Mouse (Mus musculus) embryonic facial prominence, embryonic 11.5 days (tissue): ENCODE measurements around the gene Hapln2. TPM values are rescaled to one million over a fixed set of nuclear protein-coding genes. Genes with fewer than 3 reads are reported as not detected.

Source experiments
- ATAC-seq: fragments of 200-750 bp; cut with Nextera tagmentation; replicated peaks from 2 replicates; pipeline ENCODE4 v1.8.0; 2017; ENCODE audit warnings: low read depth; ENCODE audit not compliant: insufficient number of reproducible peaks, low FRiP score, low TSS enrichment
- DNase-seq: peaks from one replicate; pipeline ENCODE4 v3.0.0-alpha.2; 2015; ENCODE audit warnings: low spot score
- H3K27ac ChIP-seq: fragments of 300-500 bp; sonication (generic); replicated peaks from 2 replicates; pipeline ENCODE4 v1.5.1; 2014; ENCODE audit warnings: mild to moderate bottlenecking, low read depth, low read length, control low read depth
- H3K27me3 ChIP-seq: fragments of 300-500 bp; sonication (generic); 2 replicates; pipeline ENCODE4 v1.6.1; 2014; ENCODE audit warnings: mild to moderate bottlenecking, low read length, moderate library complexity, mixed read lengths; ENCODE audit not compliant: control insufficient read depth, insufficient read depth
- H3K36me3 ChIP-seq: fragments of 300-500 bp; sonication (generic); replicated peaks from 2 replicates; pipeline ENCODE4 v1.6.1; 2014; ENCODE audit warnings: low read depth, mild to moderate bottlenecking, low read length, moderate library complexity, mixed read lengths; ENCODE audit not compliant: control insufficient read depth, insufficient read depth
- H3K4me1 ChIP-seq: fragments of 300-500 bp; sonication (generic); 2 replicates; pipeline ENCODE4 v1.6.1; 2014; ENCODE audit warnings: low read length, mixed read lengths; ENCODE audit not compliant: control insufficient read depth, insufficient read depth
- H3K4me2 ChIP-seq: fragments of 300-500 bp; sonication (generic); 2 replicates; pipeline ENCODE4 v1.6.1; 2014; ENCODE audit warnings: low read depth, mild to moderate bottlenecking, control low read depth, low read length, moderate library complexity
- H3K4me3 ChIP-seq: fragments of 300-500 bp; sonication (generic); 2 replicates; pipeline ENCODE4 v1.5.1; 2014; ENCODE audit warnings: low read depth, low read length, control low read depth
- H3K9ac ChIP-seq: fragments of 300-500 bp; sonication (generic); replicated peaks from 2 replicates; pipeline ENCODE4 v1.6.1; 2014; ENCODE audit warnings: mild to moderate bottlenecking, control low read depth, low read length
- H3K9me3 ChIP-seq: fragments of 300-500 bp; sonication (generic); replicated peaks from 2 replicates; pipeline ENCODE4 v1.6.1; 2016; ENCODE audit warnings: mild to moderate bottlenecking, low read length, inconsistent platforms, mixed read lengths; ENCODE audit not compliant: control insufficient read depth
- WGBS: fragments of 180-500 bp; shearing (Covaris S2); extraction: QIAGEN DNeasy Blood & Tissue Kit; methylation state at CpG from one replicate; pipeline ENCODE4 v1.1.7; 2014; 5-methylcytosine and 5-hydroxymethylcytosine counted together
- polyA plus RNA-seq: library from polyadenylated mRNA; unstranded; fragments of >200 nt; fragmentation: Nextera tagmentation; extraction: Ambion mirVana; gene quantifications from 2 replicates; pipeline ENCODE4 v1.2.1, GENCODE M21; 2014

Gene Hapln2
- 0.32 TPM in 1 of 2 replicates, not detected in the other for polyA plus RNA-seq

DNA sequence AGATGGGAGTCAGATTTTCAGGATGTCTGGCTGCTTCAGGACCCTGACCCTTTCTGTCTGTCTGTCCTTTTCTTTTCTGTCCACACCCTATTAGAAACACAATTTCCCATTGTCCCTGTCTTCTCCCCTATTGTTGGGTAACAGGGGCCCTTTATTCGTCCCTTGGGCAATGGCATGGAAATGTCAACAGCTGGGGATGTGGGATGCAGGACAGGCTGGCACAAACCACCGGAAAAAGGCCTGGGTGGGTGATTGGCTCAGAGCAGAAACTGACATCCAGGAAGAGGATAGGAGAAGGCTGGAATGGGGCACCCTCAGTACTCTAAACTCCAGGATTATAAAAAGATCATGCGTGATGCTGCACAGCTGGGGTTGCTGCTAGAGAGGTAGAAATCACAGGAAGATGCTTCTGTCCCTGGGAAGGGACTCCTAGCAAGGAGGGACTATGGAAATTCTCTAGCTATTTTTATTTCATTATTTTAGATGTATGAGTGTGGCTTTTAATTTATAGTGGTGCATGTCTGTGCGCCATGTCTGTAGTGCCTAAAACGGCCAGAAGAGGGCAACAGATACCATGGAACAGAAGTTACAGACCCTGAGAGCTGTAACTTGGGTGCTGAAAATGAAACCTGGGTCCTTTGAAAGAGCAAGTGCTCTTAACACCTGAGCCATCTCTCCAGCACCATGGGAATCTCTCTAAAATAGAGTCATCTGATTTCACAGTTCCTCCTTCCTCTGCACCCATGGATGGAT lies at the start of gene Hapln2:
Gene Hapln2 (minus strand): TSS at position 150 of the 753 bp plus-strand sequence.
- H3K27ac ChIP-seq, result no peak within 1 kb of the TSS
- H3K36me3 ChIP-seq, result no peaks in the 10 kb centered on the region
- no peak within 1 kb of the TSS for H3K4me3 ChIP-seq
- H3K27me3 ChIP-seq, result peaks cover 23% of the 10 kb centered on the region
- DNase-seq, result no peak
- WGBS, result 47% methylated on average over 5 of the region's 5 CpGs
- H3K9me3 ChIP-seq, result no peaks in the 10 kb centered on the region; the same call in 1 of the 2 replicates
- no peak within 1 kb of the TSS for H3K9ac ChIP-seq
- H3K4me1 ChIP-seq, result peaks cover 5% of the 10 kb centered on the region; the same call in 1 of the 2 replicates
- ATAC-seq, result no peak
- no peak within 1 kb of the TSS for H3K4me2 ChIP-seq

DNA sequence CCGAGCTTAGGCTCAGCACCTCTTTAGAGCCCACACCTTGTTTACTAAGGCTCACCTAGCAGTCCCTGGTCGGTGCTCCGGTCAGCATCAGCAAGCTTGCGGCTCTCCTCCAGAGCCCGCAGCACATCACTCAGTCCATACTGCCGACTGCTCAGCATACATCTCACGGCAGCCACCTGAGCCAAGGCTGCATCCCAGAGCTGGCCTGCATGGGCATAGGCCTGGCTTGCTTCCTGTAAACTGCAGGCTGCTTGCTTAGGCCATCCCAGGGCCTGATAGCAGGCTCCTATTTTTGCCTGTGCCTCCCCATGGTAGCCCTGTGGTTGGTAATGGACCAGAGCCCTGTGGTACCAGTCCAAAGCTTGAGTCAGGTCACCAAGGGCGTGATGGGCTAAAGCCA lies 47.4 kb upstream of the Hapln2 start:
- no peak for DNase-seq
- no peaks in the 10 kb centered on the region for H3K36me3 ChIP-seq
- no peak overlapping the region for H3K9ac ChIP-seq
- WGBS, result 82% methylated on average over 8 of the region's 8 CpGs
- no peak for ATAC-seq
- no peaks in the 10 kb centered on the region for H3K4me1 ChIP-seq
- no peak overlapping the region for H3K27ac ChIP-seq
- H3K4me3 ChIP-seq, result no peak overlapping the region
- no peaks in the 10 kb centered on the region for H3K9me3 ChIP-seq
- H3K27me3 ChIP-seq, result no peaks in the 10 kb centered on the region
- H3K4me2 ChIP-seq, result no peak overlapping the region

DNA sequence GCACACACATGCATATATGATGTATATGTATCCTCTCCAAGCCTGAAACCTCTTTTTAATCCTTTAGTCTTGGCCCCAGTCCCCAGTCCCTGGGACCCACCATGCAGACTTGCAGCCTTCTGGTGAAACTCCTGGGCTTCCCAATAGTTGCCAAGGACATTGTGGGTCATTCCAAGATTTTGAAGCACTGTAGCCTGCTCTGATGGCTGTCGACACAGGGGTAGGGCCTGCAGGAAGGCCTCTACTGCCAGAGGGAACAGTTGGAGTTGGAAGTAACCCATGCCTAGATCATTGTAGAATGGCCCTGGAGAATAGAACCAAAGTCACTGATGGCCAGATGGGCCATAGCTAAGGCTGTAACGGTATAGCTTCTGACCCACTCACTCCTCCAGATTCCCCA lies 47.0 kb upstream of the Hapln2 start:
- Histone ChIP-seq H3K4me1 (no peaks in the 10 kb centered on the region), H3K9ac (no peak overlapping the region), H3K36me3 (no peaks in the 10 kb centered on the region), H3K4me2 (no peak overlapping the region), H3K27ac (no peak overlapping the region), H3K27me3 (no peaks in the 10 kb centered on the region), H3K9me3 (no peaks in the 10 kb centered on the region), H3K4me3 (no peak overlapping the region)
- no peak for ATAC-seq
- 78% methylated on average over 2 of the region's 2 CpGs for WGBS
- no peak for DNase-seq

DNA sequence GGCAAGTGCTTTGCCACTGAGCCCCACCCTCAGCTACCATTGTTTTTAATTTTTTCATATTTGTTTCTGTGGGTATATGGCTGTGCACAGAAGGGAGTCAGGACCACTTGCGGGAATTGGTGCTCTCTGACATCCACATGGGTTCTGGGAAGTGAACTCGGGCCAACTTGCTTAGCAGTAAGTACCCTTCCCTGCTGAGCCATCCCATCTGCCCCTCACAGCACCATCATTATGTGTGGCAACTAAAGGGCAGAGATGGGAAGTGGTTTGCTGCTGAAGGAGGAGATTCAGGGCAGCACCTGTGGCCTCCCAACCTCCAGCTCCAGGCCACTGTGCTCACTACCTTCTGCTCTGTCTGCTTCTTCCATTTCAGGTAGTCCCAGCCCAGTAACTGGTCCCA lies 46.2 kb upstream of the Hapln2 start:
- Histone ChIP-seq H3K9me3 (no peaks in the 10 kb centered on the region), H3K27me3 (no peaks in the 10 kb centered on the region), H3K4me2 (no peak overlapping the region), H3K27ac (no peak overlapping the region), H3K9ac (no peak overlapping the region), H3K4me3 (no peak overlapping the region), H3K36me3 (no peaks in the 10 kb centered on the region), H3K4me1 (no peaks in the 10 kb centered on the region)
- WGBS, result 65% methylated on average over 2 of the region's 2 CpGs
- ATAC-seq (no peak), DNase-seq (no peak)

DNA sequence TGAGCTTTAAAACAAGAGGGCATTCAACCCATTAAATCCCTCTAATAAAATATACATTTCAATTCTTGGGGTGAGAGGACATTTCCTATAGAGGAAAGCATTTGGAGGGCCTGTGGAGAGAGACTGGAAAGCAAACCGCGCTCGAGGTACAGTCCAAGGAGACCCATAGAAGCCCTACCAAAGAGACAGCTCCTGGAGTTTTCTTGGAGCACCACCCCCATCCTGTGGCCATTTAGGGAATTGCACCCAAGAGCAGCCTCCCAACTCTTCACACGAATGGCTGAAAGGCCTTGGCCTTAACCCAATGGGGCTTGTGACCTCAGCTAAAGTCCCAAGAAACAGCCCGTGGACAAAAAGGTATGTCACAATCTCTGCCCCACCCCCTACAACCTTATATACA lies 44.4 kb upstream of the Hapln2 start:
- Histone ChIP-seq H3K9ac (no peak overlapping the region), H3K4me2 (no peak overlapping the region), H3K9me3 (no peaks in the 10 kb centered on the region), H3K27ac (no peak overlapping the region), H3K36me3 (no peaks in the 10 kb centered on the region), H3K4me3 (no peak overlapping the region), H3K4me1 (no peaks in the 10 kb centered on the region), H3K27me3 (no peaks in the 10 kb centered on the region)
- ATAC-seq, result peak; percentile 61; the same call in 1 of the 2 replicates
- peak; percentile 85 for DNase-seq
- 3% methylated on average over 5 of the region's 5 CpGs for WGBS

DNA sequence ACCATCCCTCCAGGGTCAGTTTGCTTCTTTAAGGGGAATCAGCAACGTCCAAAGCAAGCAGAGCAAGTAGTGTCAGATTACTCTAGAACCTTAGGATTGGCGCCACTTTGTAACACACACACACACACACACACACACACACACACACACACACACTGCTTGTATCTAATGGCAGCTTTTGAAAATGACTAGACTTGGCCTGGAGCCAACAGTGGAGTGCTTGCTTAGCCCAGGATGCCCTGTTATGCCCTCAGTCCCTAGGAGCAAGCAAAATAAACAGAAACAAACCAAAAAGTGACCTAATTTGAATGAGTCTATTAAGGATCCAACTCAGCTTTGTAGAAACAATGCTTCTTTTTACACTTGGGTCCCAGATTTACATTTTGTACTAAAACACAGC lies 41.0 kb upstream of the Hapln2 start:
- H3K27ac ChIP-seq, result no peak overlapping the region
- no peaks in the 10 kb centered on the region for H3K36me3 ChIP-seq
- no peak overlapping the region for H3K4me3 ChIP-seq
- H3K9me3 ChIP-seq, result no peaks in the 10 kb centered on the region
- no peak overlapping the region for H3K4me2 ChIP-seq
- whole genome bisulfite sequencing, result 12% methylated on average over 2 of the region's 2 CpGs
- H3K4me1 ChIP-seq, result no peaks in the 10 kb centered on the region
- no peak overlapping the region for H3K9ac ChIP-seq
- DNase-seq (peak; percentile 49), ATAC-seq (no peak)
- no peaks in the 10 kb centered on the region for H3K27me3 ChIP-seq

DNA sequence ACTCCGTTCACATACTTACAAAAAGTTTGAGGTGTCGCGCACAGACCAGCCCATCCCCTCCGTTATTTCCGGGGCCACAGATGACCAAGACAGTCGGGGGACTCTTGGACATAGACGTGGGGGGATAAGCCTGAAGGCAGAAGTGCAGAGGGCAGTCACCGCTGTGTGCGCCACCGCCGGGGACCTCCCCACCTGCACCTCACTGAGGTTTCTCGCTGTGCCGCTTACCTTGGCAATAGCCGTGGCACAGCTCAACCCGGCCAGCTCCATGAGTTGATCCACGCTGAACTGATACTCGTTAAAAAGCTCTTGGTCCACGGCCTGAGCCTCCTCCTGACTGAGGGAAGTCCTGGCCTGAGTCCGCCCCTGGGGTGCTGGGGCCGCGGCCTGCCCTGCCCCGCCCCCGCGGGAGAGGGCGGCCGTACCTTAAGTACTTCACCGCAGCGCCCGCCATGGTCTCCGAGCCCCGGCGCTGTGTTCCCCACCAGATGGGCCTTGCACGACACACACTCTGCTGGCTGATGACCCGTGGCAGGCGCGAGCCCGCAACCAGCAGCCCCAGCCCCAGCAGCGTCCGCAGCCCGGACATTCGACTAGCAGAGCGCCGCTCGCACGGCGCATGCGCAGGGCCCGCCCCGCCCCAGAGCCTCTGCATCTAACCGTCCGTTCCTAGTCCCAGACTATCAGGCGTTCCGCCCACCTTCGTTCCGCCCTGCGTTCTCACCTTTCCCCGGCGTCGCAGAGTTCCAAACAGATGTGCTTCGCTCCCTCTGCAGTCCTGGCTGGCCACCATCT lies 30.7 kb upstream of the Hapln2 start, which contains the start of gene Naxe:
Gene Naxe (minus strand): TSS at position 594 of the 795 bp plus-strand sequence.
- Histone ChIP-seq H3K9me3 (no peaks in the 10 kb centered on the region), H3K4me1 (no peaks in the 10 kb centered on the region; the same call in 1 of the 2 replicates), H3K36me3 (no peaks in the 10 kb centered on the region; the same call in none of the 2 replicates), H3K27me3 (no peaks in the 10 kb centered on the region), H3K4me3 (peak within 1 kb of the TSS; percentile 85), H3K9ac (peak within 1 kb of the TSS; percentile 86), H3K27ac (0 out of 2 replicates have a peak within 1 kb of the TSS, but pooled peaks have one; percentile 58), H3K4me2 (peak within 1 kb of the TSS; percentile 76)
- DNase-seq, result peak; percentile 94
- ATAC-seq, result peak; percentile 93
- WGBS, result under 1% methylated on average over 58 of the region's 60 CpGs

DNA sequence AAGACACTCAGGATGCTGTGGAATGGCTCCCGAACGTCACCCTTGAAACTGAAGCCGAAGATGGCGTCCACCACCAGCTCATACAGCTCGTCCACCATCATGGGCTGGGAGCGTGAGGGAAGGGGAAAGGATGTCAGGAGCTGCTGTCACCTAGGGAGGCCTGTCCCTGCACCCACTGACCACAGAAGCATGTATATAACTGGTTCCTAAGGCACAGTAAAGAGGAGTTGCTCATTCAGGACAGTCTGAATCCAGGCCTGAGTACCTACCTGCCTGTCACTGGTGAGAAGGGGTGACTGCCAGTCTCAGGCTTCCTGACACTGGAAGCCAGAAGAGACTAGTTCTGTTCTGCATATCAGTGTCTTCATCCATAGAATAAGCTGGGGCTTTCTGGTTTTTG lies 29.6 kb upstream of the Hapln2 start:
- Histone ChIP-seq H3K4me2 (no peak overlapping the region), H3K4me3 (no peak overlapping the region), H3K9ac (no peak overlapping the region), H3K9me3 (no peaks in the 10 kb centered on the region), H3K36me3 (no peaks in the 10 kb centered on the region; the same call in none of the 2 replicates), H3K27me3 (no peaks in the 10 kb centered on the region), H3K27ac (no peak overlapping the region), H3K4me1 (no peaks in the 10 kb centered on the region; the same call in 1 of the 2 replicates)
- DNase-seq (no peak), ATAC-seq (no peak)
- 78% methylated on average over 6 of the region's 6 CpGs for WGBS
